Mouse (Mus musculus) neural tube, embryonic 14.5 days (tissue): Measurements from ENCODE around the gene Ltb4r1. TPM values are rescaled to one million over a fixed set of nuclear protein-coding genes. Genes with fewer than 3 reads are reported as not detected.
"Not testable (repeated sequence)": the region's sequence is repeated elsewhere in the genome, so short reads cannot be mapped to it uniquely, and the experiment has no call there.

ENCODE experiments used
- ATAC-seq: fragments of 200-750 bp; cut with Nextera tagmentation; 2 replicates; pipeline ENCODE4 v1.8.0; 2017; ENCODE audit warnings: low read depth, mild to moderate bottlenecking, moderate TSS enrichment, moderate library complexity
- H3K27ac ChIP-seq: fragments of 300-500 bp; sonication (generic); 2 replicates; pipeline ENCODE4 v1.5.1; 2014; ENCODE audit warnings: low read depth, mild to moderate bottlenecking, control low read depth, low read length, moderate library complexity, mixed read lengths
- H3K27me3 ChIP-seq: fragments of 300-500 bp; sonication (generic); 2 replicates; pipeline ENCODE4 v1.6.1; 2014; ENCODE audit warnings: low read length; ENCODE audit not compliant: control insufficient read depth, insufficient read depth
- H3K36me3 ChIP-seq: fragments of 300-500 bp; sonication (generic); 2 replicates; pipeline ENCODE4 v1.6.1; 2014; ENCODE audit warnings: low read length, mixed read lengths; ENCODE audit not compliant: control insufficient read depth, insufficient read depth
- H3K4me1 ChIP-seq: fragments of 300-500 bp; sonication (generic); 2 replicates; pipeline ENCODE4 v1.6.1; 2014; ENCODE audit warnings: low read length; ENCODE audit not compliant: control insufficient read depth, insufficient read depth
- H3K4me2 ChIP-seq: fragments of 300-500 bp; sonication (generic); 2 replicates; pipeline ENCODE4 v1.6.1; 2014; ENCODE audit warnings: mild to moderate bottlenecking, low read depth, low read length, control low read depth
- H3K4me3 ChIP-seq: fragments of 300-500 bp; sonication (generic); 2 replicates; pipeline ENCODE4 v1.5.1; 2014; ENCODE audit warnings: low read depth, low read length, control low read depth, mixed read lengths
- H3K9ac ChIP-seq: fragments of 300-500 bp; sonication (generic); replicated peaks from 2 replicates; pipeline ENCODE4 v1.6.1; 2014; ENCODE audit warnings: low read depth, mild to moderate bottlenecking, control low read depth, low read length, mixed read lengths
- H3K9me3 ChIP-seq: fragments of 300-500 bp; sonication (generic); 2 replicates; pipeline ENCODE4 v1.6.1; 2016; ENCODE audit warnings: low read length; ENCODE audit not compliant: control insufficient read depth
- WGBS: fragments of 180-500 bp; shearing (Covaris S2); extraction: QIAGEN DNeasy Blood & Tissue Kit; methylation state at CpG from one replicate; pipeline ENCODE4 v1.1.7; 2014; 5-methylcytosine and 5-hydroxymethylcytosine counted together
- polyA plus RNA-seq: library from polyadenylated mRNA; unstranded; fragments of >200 nt; fragmentation: Nextera tagmentation; extraction: Ambion mirVana; gene quantifications from 2 replicates; pipeline ENCODE4 v1.2.1, GENCODE M21; 2014

The Ltb4r1 gene
- polyA plus RNA-seq, 1 experiment from 2014 or later = 0.24 TPM

DNA sequence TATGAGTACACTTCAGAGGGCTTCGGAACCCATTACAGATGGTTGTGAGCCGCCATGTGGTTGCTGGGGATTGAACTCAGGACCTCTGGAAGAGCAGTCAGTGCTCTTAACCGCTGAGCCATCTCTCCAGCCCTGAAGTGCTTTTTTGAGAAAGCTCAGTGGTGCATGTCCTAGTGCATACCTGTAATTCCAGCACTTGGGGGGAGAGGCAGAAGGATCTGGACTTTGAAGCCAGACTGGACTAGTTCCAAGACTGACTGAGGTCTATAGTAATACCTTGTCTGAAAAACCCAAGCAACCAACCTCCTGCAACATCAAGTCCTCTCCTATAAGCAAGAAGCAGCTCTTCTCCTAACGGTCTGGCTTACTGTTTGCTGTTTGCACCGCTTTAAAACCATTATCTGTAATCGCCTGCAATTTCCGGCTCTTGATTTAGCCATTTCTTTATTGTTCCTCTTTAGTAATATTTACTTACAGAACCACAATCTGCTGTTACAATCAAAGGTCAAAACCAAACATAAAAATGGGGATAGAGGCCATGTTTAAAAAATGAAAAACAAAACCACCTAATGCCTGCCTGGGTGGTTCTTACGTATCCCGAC, 28.6 kb upstream of the Ltb4r1 start:
- no peak overlapping the region for H3K27ac ChIP-seq
- no peak overlapping the region for H3K4me3 ChIP-seq
- H3K36me3 ChIP-seq = peaks cover 9% of the 10 kb centered on the region; the same call in 1 of the 2 replicates
- H3K4me2 ChIP-seq = no peak overlapping the region
- H3K4me1 ChIP-seq = no peaks in the 10 kb centered on the region
- no peak for ATAC-seq
- H3K9me3 ChIP-seq = no peaks in the 10 kb centered on the region
- no peaks in the 10 kb centered on the region for H3K27me3 ChIP-seq
- 91% methylated on average over 9 of the region's 9 CpGs for WGBS
- no peak overlapping the region for H3K9ac ChIP-seq

DNA sequence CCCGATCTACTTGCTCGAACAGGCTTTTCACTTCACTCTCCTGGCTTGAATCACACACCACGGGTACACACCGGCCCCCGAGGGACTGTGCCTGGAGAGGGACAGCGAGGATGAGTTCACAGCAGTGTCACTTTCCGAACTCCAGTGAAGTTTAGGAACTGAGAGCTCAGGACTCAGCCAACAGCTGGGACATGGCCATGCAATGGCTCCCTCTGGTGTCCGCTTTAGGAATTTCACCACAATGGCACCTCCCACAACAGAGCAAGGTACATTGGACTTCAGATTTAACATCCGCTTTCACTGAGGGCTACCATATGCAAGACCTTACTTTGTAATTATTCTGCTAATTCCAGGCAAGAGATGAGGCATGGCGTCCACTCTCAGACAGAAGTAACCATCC, 22.1 kb upstream of the Ltb4r1 start:
- Histone ChIP-seq H3K4me2 (peak overlapping the region; percentile 16; the same call in 1 of the 2 replicates), H3K27ac (no peak overlapping the region), H3K9ac (no peak overlapping the region), H3K4me3 (no peak overlapping the region), H3K27me3 (no peaks in the 10 kb centered on the region), H3K4me1 (peaks cover 23% of the 10 kb centered on the region), H3K36me3 (0 out of 2 replicates have a peak, but pooled peaks cover 7% of the 10 kb centered on the region), H3K9me3 (no peaks in the 10 kb centered on the region)
- peak; percentile 60; the same call in 1 of the 2 replicates for ATAC-seq
- WGBS = 20% methylated on average over 10 of the region's 10 CpGs

DNA sequence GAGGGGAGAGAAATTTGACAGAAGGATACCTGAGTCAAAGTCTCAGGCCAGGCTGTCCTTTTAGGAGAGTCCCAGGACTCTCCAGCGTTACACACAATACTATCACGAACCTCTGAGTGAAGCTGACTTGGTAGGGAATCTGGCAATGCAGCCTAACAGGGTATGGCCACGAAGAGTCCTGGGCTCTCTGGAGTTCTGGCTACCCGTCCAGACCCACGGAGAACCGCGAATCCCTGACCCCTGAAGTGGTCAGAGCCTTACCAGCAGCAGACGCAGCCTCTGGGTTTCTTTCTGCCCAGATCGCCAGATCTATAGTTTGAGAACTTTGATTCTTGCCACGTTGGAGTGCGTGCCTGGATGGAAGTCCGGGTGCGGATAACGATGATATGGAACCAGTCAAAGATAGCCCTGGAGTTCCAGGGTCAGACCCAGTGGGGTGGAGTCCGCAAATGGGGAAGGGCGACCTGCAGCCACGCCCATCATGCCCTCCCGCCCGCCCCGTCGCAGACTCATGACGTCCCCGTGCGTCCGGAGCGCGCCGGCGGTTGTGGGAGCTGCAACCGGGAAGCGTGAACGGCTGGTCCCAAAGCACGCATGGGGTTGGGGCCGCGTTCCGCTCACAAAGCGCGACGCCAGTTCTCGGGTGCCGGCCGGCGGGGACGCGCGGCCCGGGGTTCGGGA, 20.4 kb upstream of the Ltb4r1 start, which contains the start of the genes Dhrs1 and Nop9:
Dhrs1 (minus strand) TSS at position 511 of the 681 bp plus-strand sequence.
Nop9 (plus strand) TSS at position 514 of the 681 bp plus-strand sequence.
- ATAC-seq = peak; percentile 83
- peak within 1 kb of the TSS; percentile 84 for H3K4me3 ChIP-seq
- no peaks in the 10 kb centered on the region for H3K9me3 ChIP-seq
- peak within 1 kb of the TSS; percentile 74 for H3K9ac ChIP-seq
- H3K4me1 ChIP-seq = peaks cover 23% of the 10 kb centered on the region
- peak within 1 kb of the TSS; percentile 96 for H3K4me2 ChIP-seq
- 0 out of 2 replicates have a peak, but pooled peaks cover under 1% of the 10 kb centered on the region for H3K36me3 ChIP-seq
- H3K27ac ChIP-seq = 0 out of 2 replicates have a peak within 1 kb of the TSS, but pooled peaks have one; percentile 0
- 1% methylated on average over 48 of the region's 48 CpGs for WGBS
- H3K27me3 ChIP-seq = no peaks in the 10 kb centered on the region

DNA sequence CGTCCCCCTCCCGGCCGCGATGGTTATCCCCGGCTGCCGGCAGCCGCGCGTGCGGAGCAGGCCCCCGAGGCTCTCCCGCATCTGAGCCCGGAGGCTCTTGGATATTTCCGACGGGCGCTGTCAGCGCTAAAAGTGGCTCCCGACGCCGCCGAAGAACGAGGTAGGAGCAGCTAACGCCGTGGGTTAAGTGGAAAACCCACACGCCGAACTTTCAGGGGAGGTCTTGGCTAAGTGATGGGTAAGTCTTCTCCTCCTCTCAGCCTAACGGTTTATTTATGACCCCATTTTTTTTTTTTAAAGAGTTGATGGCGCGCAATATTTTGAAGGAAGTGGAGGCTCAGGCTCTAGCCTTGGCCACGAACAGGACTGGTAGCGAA, 19.9 kb upstream of the Ltb4r1 start:
- Histone ChIP-seq H3K36me3 (no peaks in the 10 kb centered on the region), H3K27me3 (no peaks in the 10 kb centered on the region), H3K27ac (0 out of 2 replicates have a peak overlapping the region, but pooled peaks have one; percentile 0), H3K4me2 (peak overlapping the region; percentile 96), H3K9ac (peak overlapping the region; percentile 74), H3K4me3 (peak overlapping the region; percentile 84), H3K9me3 (no peaks in the 10 kb centered on the region), H3K4me1 (peaks cover 23% of the 10 kb centered on the region)
- ATAC-seq = no peak
- under 1% methylated on average over 31 of the region's 31 CpGs for WGBS

DNA sequence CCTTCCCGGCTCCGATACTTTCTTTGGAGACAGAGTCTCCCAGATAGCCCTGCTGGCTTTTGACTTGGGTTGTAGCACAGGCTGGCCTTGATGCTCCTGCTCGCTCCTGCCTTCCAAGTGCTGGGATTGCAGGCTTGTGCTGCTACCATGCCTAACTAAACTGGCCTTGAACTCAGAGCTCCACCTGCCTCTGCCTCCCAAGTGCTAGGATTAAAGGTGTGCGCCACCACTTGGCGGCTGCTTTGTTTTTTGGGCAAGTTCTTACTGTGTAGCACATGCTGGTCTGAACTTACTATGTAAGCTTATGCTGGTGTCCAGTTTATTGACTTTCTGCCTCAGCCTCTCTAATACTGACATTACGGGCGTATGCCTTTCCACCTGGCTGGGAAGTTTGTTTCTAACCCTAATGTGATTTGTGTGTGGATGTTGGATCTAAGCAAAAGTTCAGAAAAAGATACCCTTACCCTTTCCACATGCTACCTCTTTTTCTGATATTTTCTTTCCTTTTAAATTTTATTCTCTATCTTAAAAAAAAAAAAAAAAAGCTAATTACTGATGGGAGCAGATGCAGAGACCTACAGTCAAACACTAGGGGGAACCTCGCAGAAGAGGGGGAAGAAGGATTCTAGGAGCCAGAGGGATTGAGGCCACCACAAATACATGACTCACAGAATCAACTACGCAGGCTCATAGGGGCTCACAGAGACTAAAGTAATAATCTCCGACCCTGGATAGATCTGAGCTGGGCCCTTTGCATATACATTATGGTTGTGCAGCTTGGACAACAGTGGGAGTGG, 18.5 kb upstream of the Ltb4r1 start:
- H3K4me1 ChIP-seq = peaks cover 23% of the 10 kb centered on the region
- H3K36me3 ChIP-seq = peaks cover 9% of the 10 kb centered on the region
- 93% methylated on average over 10 of the region's 10 CpGs for WGBS
- H3K27ac ChIP-seq = no peak overlapping the region
- no peak for ATAC-seq
- no peaks in the 10 kb centered on the region for H3K9me3 ChIP-seq
- H3K4me3 ChIP-seq = no peak overlapping the region
- peak overlapping the region; percentile 96 for H3K4me2 ChIP-seq
- H3K27me3 ChIP-seq = no peaks in the 10 kb centered on the region
- H3K9ac ChIP-seq = no peak overlapping the region

DNA sequence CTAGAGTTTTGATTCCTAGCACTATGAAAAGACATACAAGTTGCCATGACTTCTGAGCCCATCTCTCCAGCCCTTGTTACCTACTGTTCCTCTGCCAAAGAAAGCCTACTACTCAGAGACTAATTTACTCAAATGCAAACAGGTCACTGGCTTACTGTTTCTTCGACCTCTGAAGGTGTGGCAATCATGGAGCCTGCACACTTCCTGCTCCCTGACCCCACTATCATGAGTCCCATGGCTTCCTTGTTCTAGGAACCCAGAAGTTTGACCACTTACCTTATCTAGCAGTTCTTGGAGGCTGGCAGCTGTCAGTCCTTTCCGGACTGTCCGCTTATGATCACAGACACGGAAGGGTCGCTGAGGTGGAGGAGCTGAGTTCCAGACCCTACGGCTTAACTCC, 8.2 kb upstream of the Ltb4r1 start:
- H3K27ac ChIP-seq = no peak overlapping the region
- H3K4me3 ChIP-seq = no peak overlapping the region
- ATAC-seq = no peak
- no peak overlapping the region for H3K4me2 ChIP-seq
- H3K27me3 ChIP-seq = peaks cover 10% of the 10 kb centered on the region
- H3K9ac ChIP-seq = no peak overlapping the region
- peaks cover 7% of the 10 kb centered on the region; the same call in 1 of the 2 replicates for H3K4me1 ChIP-seq
- H3K36me3 ChIP-seq = peaks cover 26% of the 10 kb centered on the region
- 89% methylated on average over 6 of the region's 6 CpGs for WGBS
- H3K9me3 ChIP-seq = no peaks in the 10 kb centered on the region

DNA sequence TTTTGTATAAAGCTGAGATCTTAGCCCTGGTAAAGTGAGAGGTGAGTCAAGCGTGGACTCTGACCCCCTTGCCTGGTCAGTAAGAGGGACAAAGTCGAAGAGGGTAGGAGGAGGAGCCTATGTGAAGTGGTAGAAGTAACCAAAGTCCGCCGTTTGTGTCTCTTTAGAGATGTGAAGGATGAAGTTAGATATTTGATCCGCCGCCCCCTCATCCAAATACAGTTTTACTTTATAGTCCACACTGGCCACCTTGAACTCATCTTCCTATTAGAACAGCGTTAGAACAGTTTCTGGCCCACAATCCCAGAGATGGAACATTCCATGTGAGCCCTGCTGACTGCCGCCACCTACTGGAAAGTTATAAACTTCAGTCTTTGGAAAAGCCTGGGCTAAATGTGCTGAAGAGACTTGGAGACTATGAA, 7.4 kb upstream of the Ltb4r1 start, which contains the start of gene Cideb:
Cideb (minus strand) TSS at position 96 of the 422 bp plus-strand sequence.
- Histone ChIP-seq H3K27me3 (peaks cover 13% of the 10 kb centered on the region), H3K9me3 (no peaks in the 10 kb centered on the region), H3K4me3 (no peak within 1 kb of the TSS), H3K27ac (no peak within 1 kb of the TSS), H3K9ac (no peak within 1 kb of the TSS), H3K4me2 (no peak within 1 kb of the TSS), H3K4me1 (peaks cover 7% of the 10 kb centered on the region; the same call in 1 of the 2 replicates), H3K36me3 (peaks cover 18% of the 10 kb centered on the region; the same call in 1 of the 2 replicates)
- ATAC-seq = no peak
- WGBS = 15% methylated on average over 8 of the region's 8 CpGs

DNA sequence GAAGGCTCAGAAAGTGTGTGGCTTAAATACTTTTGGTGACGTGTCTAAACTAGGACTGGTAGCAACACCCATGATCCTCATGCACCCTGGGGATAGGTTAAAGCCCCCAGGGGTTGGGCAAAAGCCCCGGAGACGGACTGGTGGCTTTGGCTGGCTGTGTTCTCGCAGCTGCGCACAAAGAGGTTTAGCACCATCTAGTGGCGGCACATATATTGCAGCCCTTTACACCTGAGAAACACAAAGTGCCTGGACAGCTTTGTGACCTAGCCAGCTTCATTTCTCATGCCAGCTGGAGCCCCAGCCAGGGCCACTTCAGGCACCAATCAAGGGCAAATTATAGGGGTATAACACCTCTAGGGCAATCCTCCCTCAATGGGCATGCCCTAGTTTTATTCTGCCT, 5.6 kb upstream of the Ltb4r1 start:
- H3K4me1 ChIP-seq, H3K36me3 ChIP-seq, H3K4me2 ChIP-seq, H3K4me3 ChIP-seq, H3K27ac ChIP-seq, H3K9me3 ChIP-seq, H3K9ac ChIP-seq: not testable (repeated sequence)
- 0 out of 2 replicates have a peak, but pooled peaks have one; percentile 15 for ATAC-seq
- 0% methylated on average over 6 of the region's 6 CpGs for WGBS
- peaks cover 19% of the 10 kb centered on the region for H3K27me3 ChIP-seq
